In genomic region chr1:133840530-133840929, GRCm38 (mm10) we compare ENCODE assay signal across 22 mouse cellular contexts. TPM values are rescaled to one million over a fixed set of nuclear protein-coding genes. Genes with fewer than 3 reads are reported as not detected.
A peak's percentile ranks its signal among the peaks of the same experiment; 100 is the strongest.
DNase-seq lines count a peak whose midpoint lies in the region; ATAC-seq lines count a peak whose summit lies in the region.
"Had no signal": no experiment of that assay in that cellular context is flagged by ENCODE, and none has a peak within 500 bp of the region (broad histone marks: within the 10 kb centered on the region; RNA-seq: fewer than 3 reads in every experiment).

No protein-coding gene starts in this region.

- H3K9ac ChIP-seq in kidney, embryonic 15.5 days: no peak overlapping the region
- H3K9ac ChIP-seq in embryonic facial prominence, embryonic 11.5 days (replicated peaks; ENCODE audit: low read length): no peak overlapping the region
- no peak overlapping the region for H3K9ac ChIP-seq in hindbrain, embryonic 14.5 days
- H3K9ac ChIP-seq in midbrain, embryonic 16.5 days (ENCODE audit: low read depth, low read length): no peak overlapping the region
- H3K9ac ChIP-seq: embryonic facial prominence, embryonic 12.5 days had no signal

- DNase-seq in kidney, postnatal 4 days: no peak
- DNase-seq in embryonic facial prominence, embryonic 11.5 days (ENCODE audit: low spot score): peak; percentile 35
- DNase-seq in hindbrain, embryonic 14.5 days (ENCODE audit: low spot score): no peak
- no peak for DNase-seq in kidney, postnatal 25 days
- no peak for DNase-seq in adrenal gland, postnatal 25 days
- DNase-seq: cerebellum, adult 8-10 months; gastrocnemius, postnatal 25 days; kidney, adult 18-20 months; kidney, postnatal 36 days; layer of hippocampus, adult 9-11 months; left cerebral cortex, postnatal 4 days; lung, adult 18-20 months; retina, postnatal 1 day; thymus, postnatal 36 days had no signal

- peaks cover 4% of the 10 kb centered on the region; the same call in 1 of the 2 replicates for H3K27me3 ChIP-seq in kidney, embryonic 15.5 days
- H3K27me3 ChIP-seq in embryonic facial prominence, embryonic 11.5 days (ENCODE audit: control insufficient read depth, insufficient read depth, low read length): no peaks in the 10 kb centered on the region
- H3K27me3 ChIP-seq in hindbrain, embryonic 14.5 days (ENCODE audit: control insufficient read depth, insufficient read depth, low read length): no peaks in the 10 kb centered on the region
- no peaks in the 10 kb centered on the region for H3K27me3 ChIP-seq in midbrain, embryonic 16.5 days (ENCODE audit: control insufficient read depth, insufficient read depth, low read depth, low read length)
- H3K27me3 ChIP-seq: embryonic facial prominence, embryonic 12.5 days had no signal

- H3K4me3 ChIP-seq in kidney, embryonic 15.5 days (replicated peaks): no peak overlapping the region
- no peak overlapping the region for H3K4me3 ChIP-seq in embryonic facial prominence, embryonic 11.5 days (ENCODE audit: low read depth, low read length)
- no peak overlapping the region for H3K4me3 ChIP-seq in hindbrain, embryonic 14.5 days (replicated peaks; ENCODE audit: low read length)
- H3K4me3 ChIP-seq in midbrain, embryonic 16.5 days (ENCODE audit: low read depth, low read length): no peak overlapping the region
- H3K4me3 ChIP-seq: embryonic facial prominence, embryonic 12.5 days; heart, embryonic 10.5 days; left cerebral cortex, adult 2 months; megakaryocyte, embryonic 14.5 days had no signal

- no peak overlapping the region for H3K27ac ChIP-seq in kidney, embryonic 15.5 days
- H3K27ac ChIP-seq in embryonic facial prominence, embryonic 11.5 days (replicated peaks; ENCODE audit: low read depth, low read length): no peak overlapping the region
- H3K27ac ChIP-seq in hindbrain, embryonic 14.5 days: no peak overlapping the region
- H3K27ac ChIP-seq in midbrain, embryonic 16.5 days (ENCODE audit: low read length): no peak overlapping the region
- H3K27ac ChIP-seq: embryonic facial prominence, embryonic 12.5 days; left cerebral cortex, adult 2 months; stomach, postnatal 0 days had no signal

- no peaks in the 10 kb centered on the region for H3K9me3 ChIP-seq in kidney, embryonic 15.5 days (replicated peaks)
- no peaks in the 10 kb centered on the region for H3K9me3 ChIP-seq in embryonic facial prominence, embryonic 11.5 days (replicated peaks; ENCODE audit: control insufficient read depth, low read length)
- H3K9me3 ChIP-seq in hindbrain, embryonic 14.5 days (ENCODE audit: control insufficient read depth, low read length): no peaks in the 10 kb centered on the region
- no peaks in the 10 kb centered on the region for H3K9me3 ChIP-seq in midbrain, embryonic 16.5 days (replicated peaks; ENCODE audit: control insufficient read depth, low read length, poor library complexity, severe bottlenecking)
- H3K9me3 ChIP-seq: embryonic facial prominence, embryonic 12.5 days; heart, embryonic 10.5 days had no signal

- 41% methylated on average over 12 of the region's 12 CpGs for WGBS in kidney, embryonic 15.5 days
- WGBS in embryonic facial prominence, embryonic 11.5 days: 51% methylated on average over 12 of the region's 12 CpGs
- 35% methylated on average over 12 of the region's 12 CpGs for WGBS in hindbrain, embryonic 14.5 days
- 33% methylated on average over 12 of the region's 12 CpGs for whole genome bisulfite sequencing in midbrain, embryonic 16.5 days

- ATAC-seq in kidney, embryonic 15.5 days (replicated peaks; ENCODE audit: low FRiP score): peak; percentile 21; the same call in 1 of the 2 replicates
- peak; percentile 46 for ATAC-seq in embryonic facial prominence, embryonic 11.5 days (replicated peaks; ENCODE audit: insufficient number of reproducible peaks, low FRiP score, low TSS enrichment, low read depth)
- peak; percentile 12; the same call in 1 of the 2 replicates for ATAC-seq in hindbrain, embryonic 14.5 days (ENCODE audit: low FRiP score)
- ATAC-seq in midbrain, embryonic 16.5 days: peak; percentile 64; the same call in 1 of the 2 replicates

- peaks cover 41% of the 10 kb centered on the region for H3K4me1 ChIP-seq in kidney, embryonic 15.5 days
- H3K4me1 ChIP-seq in embryonic facial prominence, embryonic 11.5 days (ENCODE audit: control insufficient read depth, insufficient read depth, low read length): no peaks in the 10 kb centered on the region; the same call in 1 of the 2 replicates
- peaks cover 13% of the 10 kb centered on the region; the same call in 1 of the 2 replicates for H3K4me1 ChIP-seq in hindbrain, embryonic 14.5 days (replicated peaks; ENCODE audit: control insufficient read depth, insufficient read depth, low read length)
- peaks cover 17% of the 10 kb centered on the region for H3K4me1 ChIP-seq in midbrain, embryonic 16.5 days (ENCODE audit: control insufficient read depth, insufficient read depth, low read length)

- H3K4me2 ChIP-seq in kidney, embryonic 15.5 days: no peak overlapping the region
- no peak overlapping the region for H3K4me2 ChIP-seq in embryonic facial prominence, embryonic 11.5 days (ENCODE audit: low read depth, low read length)
- no peak overlapping the region for H3K4me2 ChIP-seq in hindbrain, embryonic 14.5 days (replicated peaks)
- no peak overlapping the region for H3K4me2 ChIP-seq in midbrain, embryonic 16.5 days (ENCODE audit: low read length)
- H3K4me2 ChIP-seq: embryonic facial prominence, embryonic 12.5 days; liver, embryonic 11.5 days had no signal

- no peaks in the 10 kb centered on the region for H3K36me3 ChIP-seq in kidney, embryonic 15.5 days
- no peaks in the 10 kb centered on the region for H3K36me3 ChIP-seq in embryonic facial prominence, embryonic 11.5 days (replicated peaks; ENCODE audit: control insufficient read depth, insufficient read depth, low read depth, low read length)
- H3K36me3 ChIP-seq in hindbrain, embryonic 14.5 days (replicated peaks; ENCODE audit: control insufficient read depth, insufficient read depth): no peaks in the 10 kb centered on the region
- no peaks in the 10 kb centered on the region for H3K36me3 ChIP-seq in midbrain, embryonic 16.5 days (ENCODE audit: control insufficient read depth, insufficient read depth, low read length)
- H3K36me3 ChIP-seq: embryonic facial prominence, embryonic 12.5 days; heart, embryonic 10.5 days had no signal

RNA-seq across cellular contexts. Expression of gene Atp2b4, which starts 39.7 kb away (rescaled TPM):
- 7.2 and 8.5 TPM in 2 replicates for polyA plus RNA-seq in kidney, embryonic 15.5 days (2015; fragmentation: Nextera tagmentation; extraction: Ambion mirVana)
- 9.6 and 9.9 TPM in 2 replicates for polyA plus RNA-seq in embryonic facial prominence, embryonic 11.5 days (2014; fragmentation: Nextera tagmentation; extraction: Ambion mirVana)
- polyA plus RNA-seq in hindbrain, embryonic 14.5 days (2014; fragmentation: Nextera tagmentation; extraction: Ambion mirVana): 21.1 and 23.3 TPM in 2 replicates
- 11.8 and 13.4 TPM in 2 replicates for polyA plus RNA-seq in midbrain, embryonic 16.5 days (2015; fragmentation: Nextera tagmentation; extraction: Ambion mirVana)
- 20.7 and 25.7 TPM in 2 replicates for total RNA-seq in adrenal gland, postnatal 25 days (2021)

Comparison
In these comparisons a context has a peak if more than half of its experiments do, and no peak if none do; other contexts are left out.
1. ATAC-seq: peak in every context shown above with its lines; median percentile 64 in midbrain, embryonic 16.5 days; 46 in embryonic facial prominence, embryonic 11.5 days; 21 in kidney, embryonic 15.5 days; 12 in hindbrain, embryonic 14.5 days.